Mouse (Mus musculus) liver, embryonic 13.5 days (tissue): Measurements from ENCODE around the gene 4931406P16Rik. TPM values are rescaled to one million over a fixed set of nuclear protein-coding genes. Genes with fewer than 3 reads are reported as not detected.
A peak's percentile ranks its signal among the peaks of the same experiment; 100 is the strongest.

Experiments used
- ATAC-seq: fragments of 200-750 bp; cut with Nextera tagmentation; 2 replicates; pipeline ENCODE4 v1.8.0; 2017; ENCODE audit warnings: low read depth, mild to moderate bottlenecking, moderate number of reproducible peaks, moderate library complexity
- DNase-seq: peaks from one replicate; pipeline ENCODE4 v3.0.0; 2022
- H3K27ac ChIP-seq: fragments of 300-500 bp; sonication (generic); 2 replicates; pipeline ENCODE4 v1.5.1; 2015; ENCODE audit warnings: moderate library complexity, mild to moderate bottlenecking, inconsistent platforms
- H3K27me3 ChIP-seq: fragments of 300-500 bp; sonication (generic); 2 replicates; pipeline ENCODE4 v1.6.1; 2015; ENCODE audit warnings: mild to moderate bottlenecking, inconsistent platforms
- H3K36me3 ChIP-seq: fragments of 300-500 bp; sonication (generic); 2 replicates; pipeline ENCODE4 v1.6.1; 2015; ENCODE audit warnings: mild to moderate bottlenecking, inconsistent platforms
- H3K4me1 ChIP-seq: fragments of 300-500 bp; sonication (generic); replicated peaks from 2 replicates; pipeline ENCODE4 v1.6.1; 2015; ENCODE audit warnings: inconsistent platforms
- H3K4me2 ChIP-seq: fragments of 300-500 bp; sonication (generic); 2 replicates; pipeline ENCODE4 v1.6.1; 2015; ENCODE audit warnings: inconsistent platforms, mild to moderate bottlenecking, moderate library complexity
- H3K4me3 ChIP-seq: fragments of 300-500 bp; sonication (generic); replicated peaks from 2 replicates; pipeline ENCODE4 v1.5.1; 2015; ENCODE audit warnings: mild to moderate bottlenecking, inconsistent platforms
- H3K9ac ChIP-seq: fragments of 300-500 bp; sonication (generic); 2 replicates; pipeline ENCODE4 v1.6.1; 2015; ENCODE audit warnings: mild to moderate bottlenecking, inconsistent platforms
- H3K9me3 ChIP-seq: fragments of 300-500 bp; sonication (generic); replicated peaks from 2 replicates; pipeline ENCODE4 v1.6.1; 2016; ENCODE audit warnings: inconsistent platforms
- WGBS: fragments of 180-500 bp; shearing (Covaris S2); methylation state at CpG from one replicate; pipeline ENCODE4 v1.1.7; 2015; ENCODE audit not compliant: insufficient replicate concordance; 5-methylcytosine and 5-hydroxymethylcytosine counted together
- polyA plus RNA-seq: library from polyadenylated mRNA; unstranded; fragments of >200 nt; fragmentation: Nextera tagmentation; extraction: Ambion mirVana; gene quantifications from 2 replicates; pipeline ENCODE4 v1.2.1, GENCODE M21; 2015

Gene 4931406P16Rik
- polyA plus RNA-seq, 1 experiment from 2014 or later, result 11.0 TPM

GRCm38 (mm10) chr7:34228641-34229040 is 84.7 kb downstream of the 4931406P16Rik start:
- no peaks in the 10 kb centered on the region for H3K9me3 ChIP-seq
- H3K9ac ChIP-seq, result peak overlapping the region; percentile 87
- peaks cover 78% of the 10 kb centered on the region for H3K4me1 ChIP-seq
- H3K27ac ChIP-seq, result no peak overlapping the region
- 5% methylated on average over 8 of the region's 9 CpGs for WGBS
- H3K4me2 ChIP-seq, result peak overlapping the region; percentile 96
- DNase-seq (no peak), ATAC-seq (no peak)
- H3K4me3 ChIP-seq, result peak overlapping the region; percentile 80
- peaks cover 49% of the 10 kb centered on the region for H3K36me3 ChIP-seq
- no peaks in the 10 kb centered on the region for H3K27me3 ChIP-seq

- H3K4me2 ChIP-seq, result 0 out of 2 replicates have a peak overlapping the region, but pooled peaks have one; percentile 10
- H3K9ac ChIP-seq, result no peak overlapping the region
- H3K4me1 ChIP-seq, result peaks cover 60% of the 10 kb centered on the region
- H3K27ac ChIP-seq, result no peak overlapping the region
- WGBS, result 81% methylated on average over 12 of the region's 12 CpGs
- peaks cover 67% of the 10 kb centered on the region for H3K36me3 ChIP-seq
- no peaks in the 10 kb centered on the region for H3K27me3 ChIP-seq
- ATAC-seq, result no peak
- DNase-seq, result no peak
- no peak overlapping the region for H3K4me3 ChIP-seq
- H3K9me3 ChIP-seq, result no peaks in the 10 kb centered on the region
Measured at GRCm38 (mm10) chr7:34226846-34227245, 86.5 kb downstream of the 4931406P16Rik start.

- H3K4me2 ChIP-seq, result 0 out of 2 replicates have a peak overlapping the region, but pooled peaks have one; percentile 10
- H3K27ac ChIP-seq, result no peak overlapping the region
- H3K4me3 ChIP-seq, result no peak overlapping the region
- 63% methylated on average over 8 of the region's 8 CpGs for WGBS
- no peaks in the 10 kb centered on the region for H3K9me3 ChIP-seq
- H3K27me3 ChIP-seq, result no peaks in the 10 kb centered on the region
- peak; percentile 21; the same call in 1 of the 2 replicates for ATAC-seq
- H3K4me1 ChIP-seq, result peaks cover 53% of the 10 kb centered on the region
- H3K36me3 ChIP-seq, result peaks cover 75% of the 10 kb centered on the region
- no peak overlapping the region for H3K9ac ChIP-seq
- DNase-seq, result no peak
Measured at GRCm38 (mm10) chr7:34226086-34226485, 87.3 kb downstream of the 4931406P16Rik start.

- Histone ChIP-seq H3K27ac (no peak overlapping the region), H3K36me3 (peaks cover 91% of the 10 kb centered on the region), H3K4me2 (no peak overlapping the region), H3K27me3 (no peaks in the 10 kb centered on the region), H3K4me1 (peaks cover 40% of the 10 kb centered on the region), H3K9ac (no peak overlapping the region), H3K4me3 (no peak overlapping the region), H3K9me3 (no peaks in the 10 kb centered on the region)
- 84% methylated on average over 6 of the region's 6 CpGs for WGBS
- DNase-seq, result no peak
- ATAC-seq, result no peak
Measured at GRCm38 (mm10) chr7:34224308-34224707, 89.0 kb downstream of the 4931406P16Rik start.

- Histone ChIP-seq H3K27ac (no peak overlapping the region), H3K9me3 (no peaks in the 10 kb centered on the region), H3K36me3 (peaks cover 99% of the 10 kb centered on the region), H3K4me2 (no peak overlapping the region), H3K27me3 (no peaks in the 10 kb centered on the region), H3K9ac (no peak overlapping the region), H3K4me3 (no peak overlapping the region), H3K4me1 (peaks cover 20% of the 10 kb centered on the region)
- WGBS, result 83% methylated on average over 10 of the region's 10 CpGs
- DNase-seq (no peak), ATAC-seq (no peak)
Measured at GRCm38 (mm10) chr7:34222340-34222739, 91.0 kb downstream of the 4931406P16Rik start.

GRCm38 (mm10) chr7:34221594-34222250 is 91.6 kb downstream of the 4931406P16Rik start:
- Histone ChIP-seq H3K4me3 (no peak overlapping the region), H3K9me3 (no peaks in the 10 kb centered on the region), H3K27ac (no peak overlapping the region), H3K4me2 (no peak overlapping the region), H3K9ac (no peak overlapping the region), H3K4me1 (peaks cover 14% of the 10 kb centered on the region), H3K27me3 (no peaks in the 10 kb centered on the region), H3K36me3 (peaks cover 99% of the 10 kb centered on the region)
- no peak for ATAC-seq
- no peak for DNase-seq
- 84% methylated on average over 9 of the region's 9 CpGs for WGBS

GRCm38 (mm10) chr7:34218496-34218895 is 94.9 kb downstream of the 4931406P16Rik start:
- Histone ChIP-seq H3K27me3 (no peaks in the 10 kb centered on the region), H3K4me2 (no peak overlapping the region), H3K9me3 (no peaks in the 10 kb centered on the region), H3K36me3 (peaks cover 99% of the 10 kb centered on the region), H3K4me3 (no peak overlapping the region), H3K9ac (no peak overlapping the region), H3K27ac (no peak overlapping the region), H3K4me1 (peaks cover 12% of the 10 kb centered on the region)
- ATAC-seq, result no peak
- DNase-seq, result no peak
- 52% methylated on average over 1 of the region's 1 CpGs for WGBS

- WGBS, result 76% methylated on average over 10 of the region's 10 CpGs
- Histone ChIP-seq H3K9me3 (no peaks in the 10 kb centered on the region), H3K4me1 (peaks cover 12% of the 10 kb centered on the region), H3K36me3 (peaks cover 99% of the 10 kb centered on the region), H3K4me2 (no peak overlapping the region), H3K4me3 (no peak overlapping the region), H3K27me3 (no peaks in the 10 kb centered on the region), H3K27ac (no peak overlapping the region), H3K9ac (no peak overlapping the region)
- ATAC-seq (no peak), DNase-seq (no peak)
Measured at GRCm38 (mm10) chr7:34216474-34216873, 96.9 kb downstream of the 4931406P16Rik start.

- H3K9me3 ChIP-seq, result no peaks in the 10 kb centered on the region
- DNase-seq (no peak), ATAC-seq (no peak; the same call in 1 of the 2 replicates)
- H3K27me3 ChIP-seq, result no peaks in the 10 kb centered on the region
- H3K4me3 ChIP-seq, result no peak overlapping the region
- H3K27ac ChIP-seq, result 0 out of 2 replicates have a peak overlapping the region, but pooled peaks have one; percentile 23
- 74% methylated on average over 9 of the region's 9 CpGs for WGBS
- no peak overlapping the region for H3K9ac ChIP-seq
- H3K4me1 ChIP-seq, result peaks cover 12% of the 10 kb centered on the region
- H3K4me2 ChIP-seq, result no peak overlapping the region
- peaks cover 100% of the 10 kb centered on the region for H3K36me3 ChIP-seq
Measured at GRCm38 (mm10) chr7:34215481-34215880, 97.9 kb downstream of the 4931406P16Rik start.

GRCm38 (mm10) chr7:34214644-34215043 is 98.7 kb downstream of the 4931406P16Rik start:
- H3K27ac ChIP-seq, result no peak overlapping the region
- no peak overlapping the region for H3K9ac ChIP-seq
- no peaks in the 10 kb centered on the region for H3K27me3 ChIP-seq
- DNase-seq (no peak), ATAC-seq (no peak)
- no peak overlapping the region for H3K4me3 ChIP-seq
- H3K4me1 ChIP-seq, result peaks cover 12% of the 10 kb centered on the region
- peaks cover 100% of the 10 kb centered on the region for H3K36me3 ChIP-seq
- no peaks in the 10 kb centered on the region for H3K9me3 ChIP-seq
- 79% methylated on average over 8 of the region's 8 CpGs for WGBS
- H3K4me2 ChIP-seq, result no peak overlapping the region

- no peak for ATAC-seq
- no peak for DNase-seq
- Histone ChIP-seq H3K4me3 (no peak overlapping the region), H3K4me1 (peaks cover 12% of the 10 kb centered on the region), H3K36me3 (peaks cover 100% of the 10 kb centered on the region), H3K9me3 (no peaks in the 10 kb centered on the region), H3K4me2 (no peak overlapping the region), H3K27me3 (no peaks in the 10 kb centered on the region), H3K27ac (no peak overlapping the region), H3K9ac (no peak overlapping the region)
- 75% methylated on average over 7 of the region's 7 CpGs for WGBS
Measured at GRCm38 (mm10) chr7:34213281-34213680, 100.1 kb downstream of the 4931406P16Rik start.
